16 mouse cellular contexts compared by ENCODE assay signal in genomic region chr6:134751883-134752647, GRCm38 (mm10). TPM values are rescaled to one million over a fixed set of nuclear protein-coding genes. Genes with fewer than 3 reads are reported as not detected.
A peak's percentile ranks its signal among the peaks of the same experiment; 100 is the strongest.
DNase-seq lines count a peak whose midpoint lies in the region; ATAC-seq and TF ChIP-seq lines count a peak whose summit lies in the region.
"Had no signal": no experiment of that assay in that cellular context is flagged by ENCODE, and none has a peak within 500 bp of the region (broad histone marks: within the 10 kb centered on the region; RNA-seq: fewer than 3 reads in every experiment).

No protein-coding gene starts in this region.

- H3K4me2 ChIP-seq in intestine, embryonic 16.5 days (ENCODE audit: low read depth, low read length) = no peak overlapping the region
- H3K4me2 ChIP-seq in intestine, embryonic 15.5 days (replicated peaks) = no peak overlapping the region
- H3K4me2 ChIP-seq in midbrain, postnatal 0 days (ENCODE audit: low read depth, low read length, poor library complexity, severe bottlenecking) = no peak overlapping the region
- H3K4me2 ChIP-seq: embryonic facial prominence, embryonic 12.5 days; limb, embryonic 15.5 days had no signal

- 78% methylated on average over 5 of the region's 5 CpGs for WGBS in intestine, embryonic 16.5 days
- WGBS in intestine, embryonic 15.5 days = 80% methylated on average over 5 of the region's 5 CpGs
- 93% methylated on average over 5 of the region's 5 CpGs for WGBS in midbrain, postnatal 0 days

- H3K9me3 ChIP-seq in intestine, embryonic 16.5 days (ENCODE audit: control insufficient read depth, low read length) = no peaks in the 10 kb centered on the region
- no peaks in the 10 kb centered on the region for H3K9me3 ChIP-seq in intestine, embryonic 15.5 days
- no peaks in the 10 kb centered on the region for H3K9me3 ChIP-seq in midbrain, postnatal 0 days (ENCODE audit: low read length)
- H3K9me3 ChIP-seq: embryonic facial prominence, embryonic 12.5 days; forebrain, embryonic 10.5 days; limb, embryonic 15.5 days had no signal

- no peak for ATAC-seq in intestine, embryonic 16.5 days
- ATAC-seq in intestine, embryonic 15.5 days = no peak
- ATAC-seq in megakaryocyte progenitor cell, adult 5-6 weeks (replicated peaks; ENCODE audit: poor library complexity) = peak; percentile 79
- no peak for ATAC-seq in midbrain, postnatal 0 days (ENCODE audit: low FRiP score)
- ATAC-seq: hindbrain, postnatal 0 days had no signal

- H3K4me1 ChIP-seq in intestine, embryonic 16.5 days (ENCODE audit: control insufficient read depth, insufficient read depth, low read length) = no peaks in the 10 kb centered on the region
- no peaks in the 10 kb centered on the region for H3K4me1 ChIP-seq in intestine, embryonic 15.5 days (replicated peaks)
- H3K4me1 ChIP-seq in midbrain, postnatal 0 days (ENCODE audit: insufficient read depth, low read length) = no peaks in the 10 kb centered on the region
- H3K4me1 ChIP-seq: embryonic facial prominence, embryonic 12.5 days; forebrain, embryonic 10.5 days; limb, embryonic 15.5 days had no signal

- TF ChIP-seq CTCF in midbrain, postnatal 0 days (IDR thresholded peaks at IDR 0.05) = no peak
- no peak for TF ChIP-seq CTCF in left cerebral cortex, adult 2 months (IDR thresholded peaks at IDR 0.05)

- intact Hi-C loops in left cerebral cortex, adult 2 months (cut with DNase I) = no loop called here

- H3K27me3 ChIP-seq in intestine, embryonic 16.5 days (replicated peaks; ENCODE audit: control insufficient read depth, insufficient read depth, low read length) = no peaks in the 10 kb centered on the region
- H3K27me3 ChIP-seq in intestine, embryonic 15.5 days (replicated peaks) = no peaks in the 10 kb centered on the region
- no peaks in the 10 kb centered on the region for H3K27me3 ChIP-seq in midbrain, postnatal 0 days (ENCODE audit: insufficient read depth, low read length)
- H3K27me3 ChIP-seq: embryonic facial prominence, embryonic 12.5 days; limb, embryonic 15.5 days had no signal

- no peak overlapping the region for H3K4me3 ChIP-seq in intestine, embryonic 16.5 days (ENCODE audit: low read length)
- no peak overlapping the region for H3K4me3 ChIP-seq in intestine, embryonic 15.5 days (replicated peaks)
- H3K4me3 ChIP-seq in midbrain, postnatal 0 days (ENCODE audit: low read depth, low read length) = no peak overlapping the region
- no peak overlapping the region for H3K4me3 ChIP-seq in left cerebral cortex, adult 2 months
- H3K4me3 ChIP-seq: embryonic facial prominence, embryonic 12.5 days; forebrain, embryonic 10.5 days; limb, embryonic 15.5 days had no signal

- H3K9ac ChIP-seq in intestine, embryonic 16.5 days (ENCODE audit: low read depth, low read length) = no peak overlapping the region
- H3K9ac ChIP-seq in intestine, embryonic 15.5 days = no peak overlapping the region
- no peak overlapping the region for H3K9ac ChIP-seq in midbrain, postnatal 0 days (replicated peaks; ENCODE audit: low read length, poor library complexity, severe bottlenecking)
- H3K9ac ChIP-seq: embryonic facial prominence, embryonic 12.5 days; limb, embryonic 15.5 days had no signal

- 0 out of 2 replicates have a peak, but pooled peaks cover 4% of the 10 kb centered on the region for H3K36me3 ChIP-seq in intestine, embryonic 16.5 days (ENCODE audit: control insufficient read depth, insufficient read depth, low read length)
- peaks cover 7% of the 10 kb centered on the region; the same call in 1 of the 2 replicates for H3K36me3 ChIP-seq in intestine, embryonic 15.5 days
- H3K36me3 ChIP-seq in midbrain, postnatal 0 days (ENCODE audit: insufficient read depth, low read length) = no peaks in the 10 kb centered on the region

- peak; percentile 15 for DNase-seq in NIH3T3 (ENCODE audit: low read depth)
- DNase-seq in forelimb bud, embryonic 11.5 days (ENCODE audit: low read depth, low spot score) = peak; percentile 52
- DNase-seq in midbrain, postnatal 0 days (ENCODE audit: low spot score) = no peak
- no peak for DNase-seq in adrenal gland, adult 18-20 months (ENCODE audit: low spot score in 2 of 2)
- no peak for DNase-seq in left cerebral cortex, adult 2 months (ENCODE audit: extremely low spot score in 1 of 2, low spot score in 2 of 2)
- DNase-seq: cerebellum, adult 8-10 months; heart, adult 18-20 months; kidney, postnatal 10 days; thymus, postnatal 36 days had no signal

- H3K27ac ChIP-seq in intestine, embryonic 16.5 days (ENCODE audit: low read length) = peak overlapping the region; percentile 40
- H3K27ac ChIP-seq in intestine, embryonic 15.5 days = no peak overlapping the region
- H3K27ac ChIP-seq in midbrain, postnatal 0 days (ENCODE audit: low read depth, low read length) = no peak overlapping the region
- H3K27ac ChIP-seq in left cerebral cortex, adult 2 months = no peak overlapping the region
- H3K27ac ChIP-seq: embryonic facial prominence, embryonic 12.5 days; forebrain, embryonic 10.5 days; hindbrain, postnatal 0 days; limb, embryonic 15.5 days had no signal

RNA-seq across cellular contexts. Expression of gene Dusp16, which starts 40.4 kb away (rescaled TPM):
- 11.1 and 11.9 TPM in 2 replicates for polyA plus RNA-seq in intestine, embryonic 16.5 days (2015; fragmentation: Nextera tagmentation; extraction: Ambion mirVana)
- 13.0 and 13.9 TPM in 2 replicates for polyA plus RNA-seq in intestine, embryonic 15.5 days (2015; fragmentation: Nextera tagmentation; extraction: Ambion mirVana)
- 0.95 and 2.6 TPM in 2 replicates for total RNA-seq in megakaryocyte progenitor cell, adult 5-6 weeks (2015)
- 0.33 and 2.5 TPM in 2 replicates for total RNA-seq in megakaryocyte progenitor cell, adult 5-6 weeks (2017)
- total RNA-seq in midbrain, postnatal 0 days (2014; rRNA removed) = 3.9 and 6.6 TPM in 2 replicates
- polyA plus RNA-seq in midbrain, postnatal 0 days (2015; fragmentation: Nextera tagmentation; extraction: Ambion mirVana) = 2.8 and 3.2 TPM in 2 replicates
- 10 to 100 TPM; 26.1 to 33.5 TPM for total RNA-seq in adrenal gland, adult 18-20 months (2021)
- 10 to 100 TPM in 1 of 2 experiments, 1 to 10 TPM in 1; 9.9 to 11.2 TPM for total RNA-seq in left cerebral cortex, adult 2 months (2021)

Comparison
In these comparisons a context has a peak if more than half of its experiments do, and no peak if none do; other contexts are left out.
1. DNase-seq: peak in NIH3T3 (single experiment) and forelimb bud, embryonic 11.5 days (single experiment); none in midbrain, postnatal 0 days (single experiment), adrenal gland, adult 18-20 months (0 of 2) and left cerebral cortex, adult 2 months (0 of 2).